Mouse (Mus musculus): ENCODE measurements at regions not wholly inside any gene's neighbourhood (a gene's known extent, or its start where the extent isn't known, plus 50 kb on each side); places are given as distances from the start of the nearest gene placed in this dataset.
A peak's percentile ranks its signal among the peaks of the same experiment; 100 is the strongest.
"Not testable (repeated sequence)": the region's sequence is repeated elsewhere in the genome, so short reads cannot be mapped to it uniquely, and the experiment has no call there.

GRCm38 (mm10) chr8:71081291-71081690 is 175.6 kb downstream of the Map1s start:
- not testable (repeated sequence) for DNase-seq

DNA sequence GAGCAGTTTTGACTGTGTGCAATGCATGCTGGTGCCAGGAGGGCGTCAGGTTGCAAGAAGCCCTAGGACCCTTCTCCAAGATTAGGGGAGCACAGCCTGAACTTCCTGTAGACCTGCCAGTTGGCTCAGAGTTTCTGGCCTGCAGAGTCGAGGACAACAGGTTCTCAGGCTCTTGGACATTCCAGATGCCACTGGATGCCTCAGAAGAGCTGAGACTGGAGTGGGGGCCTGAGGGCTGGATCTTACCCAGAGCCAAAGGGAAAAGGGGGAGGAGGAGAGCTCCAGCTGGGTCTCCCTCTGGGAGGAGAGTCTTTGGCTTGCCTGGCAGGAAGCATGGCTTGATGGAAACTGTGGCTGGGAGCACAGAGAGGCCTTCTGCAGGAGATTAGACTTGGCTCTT is 145.4 kb upstream of the Myo9b start:
- DNase-seq, result not testable (repeated sequence)

- DNase-seq, result no peak
Observed at GRCm38 (mm10) chr8:71130411-71131261, 141.9 kb upstream of the Myo9b start.

DNA sequence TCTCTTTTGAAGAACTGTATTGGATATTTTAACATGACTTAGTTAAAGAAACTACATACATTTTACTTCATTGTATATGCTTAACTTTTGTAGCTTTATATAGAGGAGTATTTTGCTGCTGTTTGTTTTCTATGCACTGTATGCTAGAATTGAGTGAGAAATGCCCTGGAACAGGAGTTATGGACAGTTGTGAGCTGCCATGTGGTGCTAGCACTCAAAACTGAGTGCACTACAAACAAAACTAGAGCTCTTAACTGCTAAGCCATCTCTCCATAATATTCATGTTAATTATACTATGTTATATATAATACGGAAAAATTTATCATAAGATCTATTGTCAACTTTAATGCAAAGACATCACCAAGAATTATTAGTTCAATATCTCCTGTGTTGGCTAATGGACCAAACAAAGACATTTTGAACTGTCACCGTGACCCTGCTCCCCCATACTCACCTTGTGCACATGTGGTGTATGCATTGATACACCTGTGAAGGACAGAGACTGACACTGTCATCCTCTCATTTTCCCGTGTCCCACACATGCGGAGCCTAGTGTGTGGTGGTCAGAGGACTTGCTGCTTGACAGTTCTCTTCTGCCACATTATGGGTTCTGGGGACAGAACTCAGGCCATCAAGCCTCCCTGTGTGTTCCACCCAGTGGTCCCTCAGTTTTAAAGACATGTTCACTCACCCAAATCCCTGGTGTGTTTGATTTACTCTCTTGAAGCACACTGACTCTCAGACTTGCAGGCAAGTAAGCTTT is 141.0 kb upstream of the Myo9b start:
- DNase-seq, result no peak

DNA sequence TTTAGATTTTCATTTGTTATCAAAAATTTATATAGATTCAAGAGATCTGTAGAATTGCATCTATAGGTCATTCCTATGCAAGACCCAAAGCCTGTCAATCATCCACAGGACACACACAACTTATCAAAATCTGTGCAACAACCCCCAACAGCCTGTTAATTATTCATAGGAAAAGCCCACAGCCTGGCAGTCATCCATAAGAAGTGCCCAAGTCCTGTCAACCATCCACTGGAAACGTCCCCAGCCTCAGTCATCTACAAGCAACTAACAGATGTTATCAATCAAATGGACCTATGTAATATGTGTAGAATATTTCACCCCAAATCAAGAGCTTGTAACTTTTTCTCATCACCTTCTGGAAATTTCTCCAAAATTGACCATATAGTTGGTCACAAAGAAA is 139.6 kb upstream of the Myo9b start:
- DNase-seq, result peak; percentile 5

DNA sequence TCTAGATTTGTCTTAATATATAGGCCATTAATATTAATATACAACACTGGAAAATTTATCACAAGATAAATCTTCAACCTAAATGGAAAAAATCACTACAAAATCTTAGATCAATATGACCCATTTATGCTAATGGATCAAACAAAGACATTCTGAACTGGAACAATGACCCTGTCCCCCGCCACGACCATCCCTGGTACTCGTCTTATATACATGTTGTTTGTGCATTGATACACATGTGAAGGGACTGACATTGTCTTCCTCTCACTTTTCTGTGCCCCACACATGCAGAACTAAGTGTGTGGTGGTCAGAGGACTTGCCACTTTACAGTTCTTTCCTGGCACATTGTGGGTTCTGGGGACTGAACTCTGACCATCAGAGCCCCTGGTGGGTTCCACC is 135.4 kb upstream of the Myo9b start:
- DNase-seq, result not testable (repeated sequence)

DNA sequence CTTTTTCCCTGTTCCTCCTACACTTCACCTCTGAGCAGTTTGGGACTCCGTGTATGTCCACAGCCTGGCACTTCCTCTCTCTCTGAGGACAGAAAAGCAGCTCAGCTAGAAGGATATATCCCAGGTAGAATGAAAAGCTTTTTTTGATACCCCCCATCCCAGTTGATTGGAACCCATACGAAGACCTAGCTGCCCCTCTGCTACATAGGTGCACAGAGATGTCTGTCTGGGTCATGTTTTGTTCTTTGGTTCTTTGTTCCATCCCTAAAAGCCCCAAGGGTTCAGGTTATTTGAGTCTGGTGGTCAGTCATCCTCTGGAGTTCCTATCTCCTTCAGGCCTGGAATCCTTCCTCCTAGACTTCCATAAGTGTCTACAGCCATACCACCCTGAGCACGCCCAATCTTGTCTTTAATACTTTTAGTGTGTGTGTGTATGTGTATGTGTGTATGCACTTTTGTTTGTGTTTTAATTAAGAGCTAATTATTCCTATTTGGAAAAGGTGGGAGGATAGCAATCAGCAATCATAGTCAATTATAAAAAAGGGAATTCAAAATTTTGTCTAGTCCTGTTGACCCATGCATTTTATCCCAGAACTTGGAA is 130.0 kb upstream of the Myo9b start:
- DNase-seq, result peak; percentile 8

- not testable (repeated sequence) for DNase-seq
Observed at GRCm38 (mm10) chr8:71171478-71172210, 100.9 kb upstream of the Myo9b start.

DNA sequence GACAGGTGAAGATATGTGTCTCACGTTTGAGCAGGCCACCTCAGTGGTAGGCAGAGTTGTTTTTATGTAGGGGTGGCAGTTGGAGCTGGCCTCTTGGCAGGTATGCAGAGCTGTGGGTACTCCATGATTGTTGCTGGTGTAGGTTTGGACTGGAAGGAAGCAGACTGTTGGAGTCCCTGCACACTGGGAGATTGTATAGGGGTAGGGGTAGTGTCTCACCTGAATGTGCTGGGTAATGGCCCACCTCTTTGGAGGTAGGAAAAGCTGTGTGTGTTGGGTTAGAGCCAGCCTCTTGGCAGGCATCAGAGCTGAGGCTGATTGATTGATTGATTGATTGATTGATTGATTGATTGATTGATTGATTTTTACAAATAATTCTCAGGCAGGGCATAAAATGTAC is 79.6 kb upstream of the Myo9b start:
- DNase-seq, result not testable (repeated sequence)

DNA sequence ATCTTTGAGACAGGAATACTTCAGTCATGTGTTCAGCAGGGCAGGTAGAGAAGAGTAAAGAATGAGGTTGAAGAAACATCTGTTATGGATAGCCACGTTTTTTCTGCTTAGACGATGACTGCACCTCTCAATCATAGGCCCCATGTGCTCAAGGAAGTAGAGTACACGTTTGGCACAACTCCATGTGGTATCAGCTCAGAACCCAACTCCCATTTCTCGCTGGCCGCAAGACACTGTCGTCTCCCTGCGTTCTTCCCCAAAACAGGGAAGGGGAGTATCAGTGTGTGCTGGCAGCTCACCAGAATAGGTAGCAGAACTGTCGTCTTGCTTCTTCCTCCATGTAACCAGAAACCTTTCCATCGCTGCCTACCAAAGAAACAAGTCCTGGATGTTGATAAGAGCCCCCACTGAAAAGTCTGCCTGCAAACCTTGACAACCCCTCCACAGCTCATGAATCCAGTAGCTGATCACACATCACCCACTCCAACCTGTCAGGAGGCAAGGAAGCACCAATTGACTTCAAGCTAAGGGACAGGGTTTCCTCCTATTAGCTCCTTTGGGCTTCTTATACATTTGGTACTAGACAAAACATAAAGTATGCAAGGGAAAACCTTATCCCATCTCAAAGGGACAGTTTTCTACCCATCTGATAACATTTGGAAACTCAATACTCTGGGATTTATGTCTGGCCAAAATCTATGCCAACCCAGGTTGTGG is 77.3 kb upstream of the Myo9b start:
- not testable (repeated sequence) for DNase-seq
